Mouse (Mus musculus) C2C12 (cell line): ENCODE measurements around the gene Galt.

Experiments
- CEBPB ChIP-seq: IDR thresholded peaks from one replicate; pipeline ENCODE4 v1.6.1; 2011; ENCODE audit warnings: low read depth, mild to moderate bottlenecking, control low read depth, moderate library complexity
- CTCF ChIP-seq: IDR thresholded peaks from one replicate; pipeline ENCODE4 v1.5.1; 2011; ENCODE audit not compliant: control insufficient read depth, insufficient read depth, insufficient read length
- MAX ChIP-seq: IDR thresholded peaks from one replicate; pipeline ENCODE4 v1.6.1; 2011; ENCODE audit warnings: mild to moderate bottlenecking, control low read depth
- MYOD1 ChIP-seq: IDR thresholded peaks from one replicate; pipeline ENCODE4 v1.6.1; 2011; ENCODE audit warnings: low read depth; ENCODE audit not compliant: control insufficient read depth, insufficient read length
- MYOG ChIP-seq: IDR thresholded peaks from one replicate; pipeline ENCODE4 v1.6.1; 2011; ENCODE audit not compliant: control insufficient read depth, insufficient read length; ENCODE audit errors: extremely low read depth
- USF1 ChIP-seq: IDR thresholded peaks from one replicate; pipeline ENCODE4 v1.6.1; 2011; ENCODE audit warnings: low read depth, mild to moderate bottlenecking, control low read depth, moderate library complexity

- TF ChIP-seq MAX: no peak
- no peak for TF ChIP-seq USF1
- TF ChIP-seq CTCF: no peak
- no peak for TF ChIP-seq MYOD1
- TF ChIP-seq MYOG: no peak
- TF ChIP-seq CEBPB: no peak
Measured at GRCm38 (mm10) chr4:41716834-41717233, 38.2 kb upstream of the Galt start.
